Mouse (Mus musculus) heart, embryonic 15.5 days (tissue): ENCODE measurements around the gene Carmil1. TPM values are rescaled to one million over a fixed set of nuclear protein-coding genes. Genes with fewer than 3 reads are reported as not detected.
A peak's percentile ranks its signal among the peaks of the same experiment; 100 is the strongest.

Experiments
- ATAC-seq: fragments of 200-750 bp; cut with Nextera tagmentation; replicated peaks from 2 replicates; pipeline ENCODE4 v1.8.0; 2017; ENCODE audit warnings: low read depth, moderate TSS enrichment; ENCODE audit not compliant: insufficient number of reproducible peaks, insufficient read depth, low FRiP score
- H3K27ac ChIP-seq: fragments of 300-500 bp; sonication (generic); 2 replicates; pipeline ENCODE4 v1.5.1; 2015; ENCODE audit warnings: mild to moderate bottlenecking, inconsistent platforms
- H3K27me3 ChIP-seq: fragments of 300-500 bp; sonication (generic); 2 replicates; pipeline ENCODE4 v1.6.1; 2015; ENCODE audit warnings: inconsistent platforms
- H3K36me3 ChIP-seq: fragments of 300-500 bp; sonication (generic); 2 replicates; pipeline ENCODE4 v1.6.1; 2015; ENCODE audit warnings: mild to moderate bottlenecking, inconsistent platforms
- H3K4me1 ChIP-seq: fragments of 300-500 bp; sonication (generic); replicated peaks from 2 replicates; pipeline ENCODE4 v1.6.1; 2015; ENCODE audit warnings: inconsistent platforms
- H3K4me2 ChIP-seq: fragments of 300-500 bp; sonication (generic); 2 replicates; pipeline ENCODE4 v1.6.1; 2015; ENCODE audit warnings: inconsistent platforms, mild to moderate bottlenecking, moderate library complexity
- H3K4me3 ChIP-seq: fragments of 300-500 bp; sonication (generic); 2 replicates; pipeline ENCODE4 v1.5.1; 2015; ENCODE audit warnings: mild to moderate bottlenecking, inconsistent platforms
- H3K9ac ChIP-seq: fragments of 300-500 bp; sonication (generic); 2 replicates; pipeline ENCODE4 v1.6.1; 2015; ENCODE audit warnings: mild to moderate bottlenecking, inconsistent platforms
- H3K9me3 ChIP-seq: fragments of 300-500 bp; sonication (generic); replicated peaks from 2 replicates; pipeline ENCODE4 v1.6.1; 2016; ENCODE audit warnings: inconsistent platforms
- WGBS: fragments of 180-500 bp; shearing (Covaris S2); methylation state at CpG from one replicate; pipeline ENCODE4 v1.1.7; 2015; ENCODE audit warnings: mixed read lengths; 5-methylcytosine and 5-hydroxymethylcytosine counted together
- polyA plus RNA-seq: library from polyadenylated mRNA; unstranded; fragments of >200 nt; fragmentation: Nextera tagmentation; extraction: Ambion mirVana; gene quantifications from 2 replicates; pipeline ENCODE4 v1.2.1, GENCODE M21; 2015

Carmil1 gene
- polyA plus RNA-seq, 1 experiment from 2014 or later: 6.7 TPM

- 0 out of 2 replicates have a peak, but pooled peaks have one; percentile 55 for ATAC-seq
- Histone ChIP-seq H3K36me3 (no peaks in the 10 kb centered on the region), H3K9me3 (no peaks in the 10 kb centered on the region), H3K9ac (no peak overlapping the region), H3K27ac (no peak overlapping the region), H3K4me3 (no peak overlapping the region), H3K4me1 (peaks cover 3% of the 10 kb centered on the region; the same call in 1 of the 2 replicates), H3K4me2 (no peak overlapping the region), H3K27me3 (no peaks in the 10 kb centered on the region)
- WGBS: 9% methylated on average over 2 of the region's 2 CpGs
These were observed 26.6 kb downstream of the Carmil1 start for GRCm38 (mm10) chr13:24253989-24254388.

DNA sequence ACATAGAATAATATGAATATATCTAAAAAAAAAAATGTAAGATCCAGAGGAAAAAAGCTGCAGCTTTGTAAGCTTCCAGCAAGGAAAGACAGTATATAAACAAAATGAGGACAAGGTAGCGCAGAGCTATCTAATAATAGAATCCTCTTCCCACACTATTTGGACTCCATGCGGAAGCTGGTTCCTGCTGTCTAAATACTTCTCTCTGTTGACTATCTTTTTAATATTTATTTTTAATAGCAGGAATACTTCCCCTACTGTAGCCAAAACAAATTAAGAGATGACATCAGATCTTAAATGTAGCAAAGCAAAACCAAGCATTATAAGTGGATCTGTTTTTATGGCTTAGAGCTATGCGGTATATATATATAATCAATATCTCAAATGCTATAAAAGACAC is 27.0 kb downstream of the Carmil1 start:
- H3K4me1 ChIP-seq: peaks cover 3% of the 10 kb centered on the region; the same call in 1 of the 2 replicates
- no peak overlapping the region for H3K4me2 ChIP-seq
- WGBS: 67% methylated on average over 3 of the region's 3 CpGs
- no peaks in the 10 kb centered on the region for H3K36me3 ChIP-seq
- H3K27me3 ChIP-seq: no peaks in the 10 kb centered on the region
- H3K4me3 ChIP-seq: no peak overlapping the region
- no peak overlapping the region for H3K9ac ChIP-seq
- no peaks in the 10 kb centered on the region for H3K9me3 ChIP-seq
- ATAC-seq: no peak
- H3K27ac ChIP-seq: no peak overlapping the region

- ATAC-seq: no peak
- H3K9me3 ChIP-seq: no peaks in the 10 kb centered on the region
- H3K4me3 ChIP-seq: no peak overlapping the region
- no peak overlapping the region for H3K4me2 ChIP-seq
- H3K4me1 ChIP-seq: peaks cover 7% of the 10 kb centered on the region
- no peak overlapping the region for H3K9ac ChIP-seq
- H3K27me3 ChIP-seq: no peaks in the 10 kb centered on the region
- 89% methylated on average over 7 of the region's 7 CpGs for WGBS
- H3K36me3 ChIP-seq: no peaks in the 10 kb centered on the region
- H3K27ac ChIP-seq: no peak overlapping the region
These were observed 29.4 kb downstream of the Carmil1 start for GRCm38 (mm10) chr13:24251236-24251635.

DNA sequence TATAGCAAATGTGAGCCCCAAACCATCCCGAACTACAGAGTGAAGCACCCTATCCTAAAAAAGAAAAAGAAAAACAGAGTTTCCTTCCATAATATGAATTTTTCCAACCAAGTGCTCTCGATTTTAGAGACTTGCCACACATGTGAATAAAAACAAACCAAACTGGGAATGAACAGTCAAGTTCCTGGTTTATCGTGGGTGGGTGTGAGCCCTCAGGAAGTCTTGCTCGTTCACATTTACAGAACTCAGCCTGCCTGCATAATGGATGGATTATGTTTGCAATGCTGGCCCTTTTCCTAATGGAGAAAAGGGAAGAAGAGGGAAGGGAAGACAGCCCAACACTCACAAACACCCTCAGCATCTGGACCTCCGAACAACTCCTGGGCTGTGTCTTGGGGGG is 32.7 kb downstream of the Carmil1 start:
- H3K4me3 ChIP-seq: no peak overlapping the region
- no peak overlapping the region for H3K27ac ChIP-seq
- H3K4me1 ChIP-seq: peaks cover 4% of the 10 kb centered on the region
- no peak overlapping the region for H3K4me2 ChIP-seq
- H3K9ac ChIP-seq: no peak overlapping the region
- H3K36me3 ChIP-seq: no peaks in the 10 kb centered on the region
- H3K9me3 ChIP-seq: no peaks in the 10 kb centered on the region
- no peak for ATAC-seq
- 72% methylated on average over 5 of the region's 5 CpGs for WGBS
- H3K27me3 ChIP-seq: no peaks in the 10 kb centered on the region

- WGBS: 65% methylated on average over 3 of the region's 3 CpGs
- Histone ChIP-seq H3K27me3 (no peaks in the 10 kb centered on the region), H3K9me3 (no peaks in the 10 kb centered on the region), H3K4me1 (peaks cover 4% of the 10 kb centered on the region), H3K9ac (no peak overlapping the region), H3K27ac (no peak overlapping the region), H3K4me3 (no peak overlapping the region), H3K4me2 (no peak overlapping the region), H3K36me3 (no peaks in the 10 kb centered on the region)
- no peak for ATAC-seq
These were observed 33.2 kb downstream of the Carmil1 start for GRCm38 (mm10) chr13:24247441-24247840.

GRCm38 (mm10) chr13:24246266-24246665 is 34.3 kb downstream of the Carmil1 start:
- WGBS: 77% methylated on average over 6 of the region's 6 CpGs

GRCm38 (mm10) chr13:24244613-24245012 is 36.0 kb downstream of the Carmil1 start:
- Histone ChIP-seq H3K27me3 (no peaks in the 10 kb centered on the region), H3K9me3 (no peaks in the 10 kb centered on the region), H3K4me2 (no peak overlapping the region), H3K9ac (no peak overlapping the region), H3K4me1 (peaks cover 4% of the 10 kb centered on the region), H3K36me3 (no peaks in the 10 kb centered on the region), H3K4me3 (no peak overlapping the region), H3K27ac (no peak overlapping the region)
- ATAC-seq: no peak
- 54% methylated on average over 11 of the region's 11 CpGs for WGBS

More at GRCm38 (mm10) chr13:24246266-24246665, 34.3 kb downstream of the Carmil1 start:
- Histone ChIP-seq H3K27ac (no peak overlapping the region), H3K9me3 (no peaks in the 10 kb centered on the region), H3K9ac (no peak overlapping the region), H3K4me3 (no peak overlapping the region), H3K4me1 (peaks cover 4% of the 10 kb centered on the region), H3K27me3 (no peaks in the 10 kb centered on the region), H3K4me2 (no peak overlapping the region), H3K36me3 (no peaks in the 10 kb centered on the region)
- ATAC-seq: no peak

- Histone ChIP-seq H3K36me3 (no peaks in the 10 kb centered on the region), H3K4me3 (no peak overlapping the region), H3K4me1 (peaks cover 5% of the 10 kb centered on the region), H3K27ac (no peak overlapping the region), H3K27me3 (no peaks in the 10 kb centered on the region), H3K4me2 (no peak overlapping the region), H3K9me3 (no peaks in the 10 kb centered on the region), H3K9ac (no peak overlapping the region)
- 72% methylated on average over 4 of the region's 4 CpGs for WGBS
- no peak for ATAC-seq
These were observed 36.6 kb downstream of the Carmil1 start for GRCm38 (mm10) chr13:24243964-24244363.

DNA sequence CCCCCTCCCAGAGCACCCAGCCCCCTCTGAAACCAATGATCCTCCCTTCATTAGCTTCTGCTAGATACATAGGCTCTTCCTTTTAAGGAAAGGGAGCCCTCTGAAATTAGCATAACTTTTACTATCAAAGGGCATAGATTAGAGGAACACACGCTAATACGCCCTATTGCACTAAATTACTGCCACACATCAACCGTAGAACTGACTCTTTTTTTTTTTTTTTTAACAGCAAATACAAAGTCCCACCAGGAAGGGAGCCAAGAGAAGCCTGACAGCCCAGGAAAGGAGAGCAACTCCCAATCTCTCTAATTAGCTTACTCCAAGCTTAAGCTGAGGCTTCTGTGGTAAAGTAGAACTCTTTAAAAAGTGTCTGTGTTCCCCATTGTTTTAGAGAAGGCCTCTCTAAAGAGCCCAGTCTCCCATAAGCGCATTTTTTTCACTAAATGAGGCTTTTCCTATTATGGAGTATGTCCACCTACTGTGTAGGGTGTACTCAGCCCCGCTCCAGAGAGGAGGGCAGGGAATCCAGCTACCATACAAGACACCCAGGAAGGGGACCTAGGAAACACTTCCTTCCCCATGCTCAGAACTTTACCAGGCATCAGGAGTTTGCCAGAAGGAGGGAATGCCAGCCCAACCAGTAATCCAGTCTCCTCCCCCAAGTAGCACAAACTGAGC is 38.0 kb downstream of the Carmil1 start:
- H3K27me3 ChIP-seq: no peaks in the 10 kb centered on the region
- no peak overlapping the region for H3K27ac ChIP-seq
- peaks cover 6% of the 10 kb centered on the region for H3K4me1 ChIP-seq
- H3K9ac ChIP-seq: no peak overlapping the region
- WGBS: 66% methylated on average over 5 of the region's 5 CpGs
- no peak overlapping the region for H3K4me3 ChIP-seq
- no peak overlapping the region for H3K4me2 ChIP-seq
- H3K36me3 ChIP-seq: no peaks in the 10 kb centered on the region
- H3K9me3 ChIP-seq: no peaks in the 10 kb centered on the region
- no peak for ATAC-seq

GRCm38 (mm10) chr13:24241201-24241600 is 39.4 kb downstream of the Carmil1 start:
- Histone ChIP-seq H3K4me1 (peaks cover 6% of the 10 kb centered on the region), H3K4me2 (no peak overlapping the region), H3K4me3 (no peak overlapping the region), H3K9me3 (no peaks in the 10 kb centered on the region), H3K9ac (no peak overlapping the region), H3K27ac (no peak overlapping the region), H3K27me3 (no peaks in the 10 kb centered on the region), H3K36me3 (no peaks in the 10 kb centered on the region)
- 83% methylated on average over 5 of the region's 5 CpGs for WGBS
- no peak for ATAC-seq

DNA sequence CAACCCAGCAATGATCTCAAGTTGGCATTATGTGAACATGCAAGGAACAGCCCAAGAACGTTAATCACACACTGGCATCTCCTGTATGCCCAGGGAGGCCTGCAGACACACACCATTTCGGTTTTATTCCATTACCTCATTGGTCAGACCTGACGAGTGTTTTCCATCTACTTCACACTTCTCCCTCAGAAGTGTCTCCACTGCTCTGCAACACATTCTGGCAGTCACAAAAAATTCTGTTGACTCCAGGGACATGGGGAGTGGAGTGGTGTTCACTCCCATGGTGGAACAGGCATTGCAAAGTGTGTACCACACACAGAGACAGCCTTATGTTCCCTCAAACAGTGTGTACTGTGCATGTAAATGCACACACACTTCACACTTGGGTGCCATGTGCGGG is 40.2 kb downstream of the Carmil1 start:
- WGBS: 51% methylated on average over 4 of the region's 4 CpGs
- Histone ChIP-seq H3K9me3 (no peaks in the 10 kb centered on the region), H3K4me1 (peaks cover 6% of the 10 kb centered on the region), H3K27me3 (no peaks in the 10 kb centered on the region), H3K4me2 (no peak overlapping the region), H3K27ac (no peak overlapping the region), H3K9ac (no peak overlapping the region), H3K36me3 (no peaks in the 10 kb centered on the region), H3K4me3 (no peak overlapping the region)
- no peak for ATAC-seq

- Histone ChIP-seq H3K4me3 (no peak overlapping the region), H3K9ac (no peak overlapping the region)
These were observed 42.0 kb downstream of the Carmil1 start for GRCm38 (mm10) chr13:24238456-24239120.

More at GRCm38 (mm10) chr13:24238456-24239120, 42.0 kb downstream of the Carmil1 start:
- no peak for ATAC-seq
- H3K4me1 ChIP-seq: peaks cover 6% of the 10 kb centered on the region
- H3K36me3 ChIP-seq: no peaks in the 10 kb centered on the region
- no peaks in the 10 kb centered on the region for H3K27me3 ChIP-seq
- no peaks in the 10 kb centered on the region for H3K9me3 ChIP-seq
- WGBS: 26% methylated on average over 3 of the region's 3 CpGs
- no peak overlapping the region for H3K27ac ChIP-seq
- H3K4me2 ChIP-seq: no peak overlapping the region
